Mouse (Mus musculus) v-Abl transformed pro-B cells (cell line): ENCODE data around the gene Hectd4.

Experiments used
- in situ Hi-C, 2 experiments: fragments of 400-800 bp; cut with MboI; formaldehyde crosslinking; loops; one replicate each; pipeline ENCODE4 v1.15.1; 2025; ENCODE audit not compliant: unreplicated experiment in 2 of 2

Hectd4 gene

DNA sequence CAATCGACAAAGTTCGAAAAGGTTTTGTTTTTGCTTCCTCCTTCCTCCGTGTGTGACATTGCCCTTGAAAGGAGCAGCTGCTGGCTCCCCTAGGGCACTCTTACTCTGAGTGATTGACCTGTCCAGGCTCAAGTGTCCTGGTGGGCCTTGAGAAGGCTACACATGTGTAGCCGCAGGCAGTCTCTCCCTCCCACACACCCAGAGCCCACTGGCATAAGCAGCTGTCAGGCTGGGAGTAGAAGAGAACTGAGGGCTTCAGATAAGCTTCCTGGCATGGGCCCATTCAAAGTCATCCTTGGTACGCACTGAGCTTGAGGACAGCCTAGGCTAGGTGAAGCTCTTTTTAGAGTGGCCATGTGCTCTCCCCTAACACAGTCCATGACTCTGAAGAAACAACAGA is 114.4 kb downstream of the Hectd4 start:
- in situ Hi-C loops = no loop called here

DNA sequence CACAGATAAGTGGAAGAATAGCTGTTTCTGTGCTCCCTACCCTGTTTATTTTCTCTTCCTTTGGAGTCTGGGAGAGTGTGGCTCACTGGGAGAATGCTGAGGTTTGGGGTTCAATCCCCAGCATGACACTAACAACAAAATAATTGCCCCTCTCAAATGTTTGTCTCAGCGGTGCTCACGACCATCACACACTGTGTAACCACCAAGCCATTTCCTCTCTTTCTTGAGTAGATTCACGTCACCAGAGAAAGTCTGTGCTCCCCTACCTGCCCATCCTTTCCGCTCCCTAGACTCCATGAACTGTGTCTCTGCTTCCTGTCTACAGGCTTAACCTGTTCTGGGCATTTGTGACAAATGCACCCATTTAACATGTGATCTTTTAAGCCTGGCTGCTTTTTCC is 115.4 kb downstream of the Hectd4 start:
- in situ Hi-C loops = no loop called here

DNA sequence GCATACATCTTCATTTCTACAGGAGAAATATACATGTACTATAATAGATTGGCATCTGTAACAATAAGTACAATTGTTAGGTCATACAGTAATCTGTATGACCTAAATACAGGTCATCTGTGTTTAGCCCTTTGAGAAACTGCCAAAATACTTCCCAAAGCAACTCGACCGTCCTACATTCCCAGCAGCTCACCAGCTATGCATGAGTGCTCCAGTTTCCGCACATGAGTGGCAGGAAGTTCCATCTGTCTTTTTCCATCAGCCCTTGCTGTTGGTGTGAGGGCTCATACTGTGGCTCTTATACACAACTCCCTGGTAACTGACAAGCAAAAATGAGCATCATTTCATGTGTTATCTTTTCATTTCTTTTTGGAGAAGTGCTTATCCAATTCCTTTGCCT is 116.0 kb downstream of the Hectd4 start:
- in situ Hi-C loops = no loop called here

DNA sequence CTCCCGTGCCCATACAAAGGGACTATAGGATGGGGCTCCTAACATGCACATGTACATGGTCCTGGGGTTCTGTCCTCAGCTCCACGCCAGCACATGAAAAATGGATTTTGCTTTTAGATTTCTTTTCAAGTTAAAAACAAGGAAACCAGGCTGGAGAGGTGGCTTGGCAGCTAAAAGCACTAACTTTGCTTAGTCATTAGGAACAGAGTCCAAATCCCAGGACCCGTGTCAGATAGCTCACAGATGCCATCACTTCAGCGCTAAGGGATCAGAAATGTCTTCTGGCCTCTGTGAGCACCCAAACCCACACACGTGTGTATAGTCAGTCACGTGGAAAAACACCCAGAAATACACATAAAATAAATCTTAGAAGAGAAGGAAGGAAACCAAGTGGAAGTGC is 116.8 kb downstream of the Hectd4 start:
- in situ Hi-C loops = no loop called here

- in situ Hi-C loops = loop anchor here in 1 of 2 experiments (10.0 kb wide), 1 partner anchor 425 kb away; no protein-coding TSS in a partner anchor
Measured at GRCm38 (mm10) chr5:121339507-121340230, 119.7 kb downstream of the Hectd4 start.

DNA sequence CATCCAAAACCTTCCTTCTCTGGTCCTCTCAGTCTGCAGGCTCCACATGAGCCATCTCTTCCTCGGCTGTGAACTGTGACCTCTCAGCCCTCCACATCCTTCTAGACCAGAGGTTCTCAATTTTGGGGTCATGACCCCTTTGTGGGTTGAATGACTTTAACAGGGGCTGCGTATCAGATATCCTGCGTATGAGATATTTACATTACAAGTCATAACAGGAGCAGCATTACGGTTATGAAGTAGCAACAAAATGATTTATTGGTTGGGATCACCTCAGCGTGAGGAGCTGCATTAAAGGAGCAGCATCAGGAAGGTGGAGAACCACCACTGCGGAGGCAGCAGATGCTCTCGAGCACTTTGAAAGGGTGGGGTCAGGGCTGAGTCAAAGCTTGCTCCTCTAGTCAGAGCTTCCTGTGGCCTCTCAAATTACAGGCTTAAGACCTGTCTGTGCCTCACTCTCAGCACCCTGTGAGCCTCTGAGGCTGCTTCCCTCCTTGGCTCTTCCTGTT is 121.0 kb downstream of the Hectd4 start:
- in situ Hi-C loops = loop anchor here in 1 of 2 experiments (10.0 kb wide), 1 partner anchor 424 kb away; no protein-coding TSS in a partner anchor

DNA sequence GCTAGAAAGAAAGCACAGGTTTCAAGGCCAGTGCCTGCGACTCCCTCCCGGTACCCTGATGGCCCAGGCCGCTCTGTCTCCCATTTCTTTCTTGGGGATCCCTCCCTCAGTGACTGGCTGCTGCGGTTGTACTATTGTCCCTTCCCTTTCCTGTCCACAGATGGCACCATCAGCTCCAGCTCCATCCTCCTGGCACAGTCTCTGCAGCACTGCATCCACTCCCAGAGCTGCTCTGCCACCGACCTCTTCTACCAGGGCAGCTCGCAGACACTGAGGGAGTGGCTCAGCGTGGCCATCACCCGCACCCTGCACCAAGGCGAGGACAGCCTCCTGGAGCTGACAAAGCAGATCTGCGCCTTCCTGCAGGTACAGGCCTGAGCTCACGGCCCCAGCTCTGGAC is 122.5 kb downstream of the Hectd4 start:
- in situ Hi-C loops = loop anchor here in 1 of 2 experiments (10.0 kb wide), 1 partner anchor 422 kb away; no protein-coding TSS in a partner anchor

DNA sequence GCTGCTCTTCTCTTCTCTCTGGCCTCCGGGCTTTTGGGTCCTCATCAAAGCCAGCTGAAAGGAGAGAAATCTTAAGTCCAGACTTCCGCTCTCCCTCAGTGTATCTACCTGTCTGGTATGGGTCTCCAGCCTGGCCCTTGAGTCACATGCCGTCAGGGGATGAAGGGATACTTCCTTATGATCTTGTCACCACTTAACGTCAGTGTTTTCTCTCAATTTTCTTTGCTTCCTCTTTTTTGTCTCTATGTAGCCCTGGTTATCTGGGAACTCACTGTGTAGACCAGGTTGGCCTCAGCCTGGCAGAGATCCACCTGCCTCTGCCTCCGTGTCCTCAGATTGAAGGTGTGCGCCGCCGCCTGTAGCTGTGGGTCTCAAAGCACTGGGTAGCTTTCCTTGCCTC is 124.0 kb downstream of the Hectd4 start:
- in situ Hi-C loops = loop anchor here in 1 of 2 experiments (10.0 kb wide), 1 partner anchor 421 kb away; no protein-coding TSS in a partner anchor

DNA sequence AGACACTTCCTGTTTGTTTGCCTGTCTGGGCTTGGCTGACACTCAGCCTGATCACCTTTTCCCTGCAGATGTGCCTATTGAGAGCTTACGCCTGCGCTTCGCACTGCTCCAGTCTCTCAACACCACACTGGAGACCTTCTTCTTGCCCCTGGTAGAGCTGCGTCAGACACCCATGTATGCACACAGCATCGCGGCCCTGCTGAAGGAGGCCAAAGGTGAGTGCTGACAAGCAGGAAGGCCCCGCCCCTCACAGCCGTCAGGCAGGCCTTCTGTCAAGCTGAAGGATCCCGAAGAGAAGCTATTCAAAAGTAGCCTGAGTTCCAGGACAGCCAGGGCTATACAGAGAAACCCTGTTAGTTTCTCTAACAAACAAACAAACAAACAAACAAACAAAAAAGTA is 139.2 kb downstream of the Hectd4 start:
- in situ Hi-C loops = no loop called here

DNA sequence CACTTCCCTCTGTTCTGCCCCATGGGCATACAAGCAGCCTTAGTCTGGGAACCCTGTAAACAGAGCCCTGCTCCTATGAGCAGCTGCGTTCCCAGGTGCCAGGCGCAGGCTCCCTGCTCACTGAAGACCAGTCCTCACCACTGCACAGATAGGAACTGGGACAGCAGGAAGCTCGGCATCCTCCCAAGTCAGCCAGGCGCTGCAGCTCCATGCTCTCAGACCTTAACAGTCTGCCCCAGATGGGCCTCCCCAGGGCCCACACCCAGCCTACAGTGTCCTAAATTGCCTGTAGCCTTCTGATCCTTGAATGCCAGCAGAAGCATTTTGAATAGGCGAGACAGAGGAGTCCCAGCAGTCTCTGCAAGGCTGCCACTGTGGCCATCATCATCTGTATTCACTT is 141.7 kb downstream of the Hectd4 start:
- in situ Hi-C loops = no loop called here

DNA sequence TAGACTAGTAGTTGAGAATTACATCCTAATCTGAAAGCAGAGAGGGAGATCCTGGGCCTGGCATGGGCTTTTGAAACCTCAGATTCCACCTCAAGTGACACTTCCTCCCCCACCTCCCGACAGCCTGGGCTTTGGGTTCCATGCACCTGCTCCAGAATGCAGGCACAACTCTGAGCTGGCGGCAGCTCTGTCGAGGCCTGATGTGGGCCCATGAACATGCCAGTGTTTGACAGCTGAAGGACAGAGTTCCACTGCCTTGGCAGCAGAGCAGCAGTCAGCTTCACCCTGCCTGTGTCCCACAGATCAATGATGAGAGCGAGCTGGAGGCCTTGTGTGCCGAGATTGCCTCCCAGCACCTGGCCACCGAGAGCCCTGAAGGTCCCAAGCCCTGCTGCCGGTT is 143.4 kb downstream of the Hectd4 start:
- in situ Hi-C loops = no loop called here

- in situ Hi-C loops = no loop called here
Measured at GRCm38 (mm10) chr5:121366449-121367225, 146.6 kb downstream of the Hectd4 start.

DNA sequence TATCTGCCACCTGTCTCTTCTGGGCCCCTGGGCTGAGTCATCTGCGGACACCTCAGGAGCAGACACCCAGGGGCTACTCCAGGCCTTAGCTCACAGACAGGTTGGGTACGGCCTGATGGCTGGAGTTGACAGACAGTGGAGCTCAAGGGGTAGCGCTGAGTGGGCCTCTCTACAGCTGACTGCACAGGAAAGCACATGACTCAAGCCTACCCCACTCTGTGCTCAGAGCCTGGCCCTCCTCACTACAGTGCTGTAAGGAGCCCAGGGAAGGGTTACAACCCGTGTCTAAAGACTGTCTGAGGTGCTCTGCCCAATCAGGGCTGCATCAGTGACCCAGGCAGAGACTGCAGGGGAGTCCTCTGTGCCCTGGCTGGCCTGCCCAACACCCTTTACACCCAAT is 147.2 kb downstream of the Hectd4 start:
- in situ Hi-C loops = no loop called here

DNA sequence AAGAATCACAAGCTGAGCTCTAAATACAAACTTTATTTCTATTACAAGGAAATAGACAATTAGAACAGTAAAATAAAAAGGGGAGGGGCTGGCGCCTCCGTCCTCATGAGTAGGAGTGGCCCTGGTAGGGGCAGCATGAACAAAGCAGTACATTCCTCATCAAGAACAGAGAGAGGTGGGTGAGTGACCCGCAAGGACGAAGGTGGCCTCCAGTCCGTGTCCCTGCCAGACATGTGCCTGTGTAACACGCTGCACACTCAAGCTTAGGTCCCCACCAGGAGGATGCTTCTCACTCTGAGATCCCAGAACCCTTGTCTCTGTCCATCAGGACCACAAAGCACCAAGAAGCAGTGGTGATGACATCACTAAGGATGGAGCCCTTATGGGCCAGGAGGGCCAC is 151.7 kb downstream of the Hectd4 start:
- in situ Hi-C loops = no loop called here

DNA sequence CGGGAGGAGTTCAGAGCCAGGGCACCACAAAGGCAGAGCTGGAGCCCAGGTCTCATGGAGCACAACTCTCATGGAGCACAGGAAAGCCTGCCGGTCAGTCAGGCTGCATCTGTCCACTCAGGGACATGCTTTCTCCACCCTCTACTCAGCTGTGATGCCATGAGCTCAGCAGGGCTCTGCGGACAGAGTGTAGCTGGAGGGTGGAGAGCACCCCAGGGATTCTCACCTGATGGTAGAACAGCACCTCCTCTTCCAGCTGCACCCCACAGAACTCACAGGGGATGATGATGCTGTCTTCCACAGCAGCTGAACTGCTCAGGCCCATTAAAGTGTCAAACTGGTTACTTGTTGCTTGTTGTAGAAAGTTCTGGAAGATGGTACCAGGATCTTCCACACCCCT is 154.8 kb downstream of the Hectd4 start:
- in situ Hi-C loops = loop anchor here (5.0 kb wide), 1 partner anchor 157 kb away; no protein-coding TSS in a partner anchor

- in situ Hi-C loops = loop anchor here (5.0 kb wide), 1 partner anchor 160 kb away; no protein-coding TSS in a partner anchor
Measured at GRCm38 (mm10) chr5:121376972-121377371, 157.0 kb downstream of the Hectd4 start.

DNA sequence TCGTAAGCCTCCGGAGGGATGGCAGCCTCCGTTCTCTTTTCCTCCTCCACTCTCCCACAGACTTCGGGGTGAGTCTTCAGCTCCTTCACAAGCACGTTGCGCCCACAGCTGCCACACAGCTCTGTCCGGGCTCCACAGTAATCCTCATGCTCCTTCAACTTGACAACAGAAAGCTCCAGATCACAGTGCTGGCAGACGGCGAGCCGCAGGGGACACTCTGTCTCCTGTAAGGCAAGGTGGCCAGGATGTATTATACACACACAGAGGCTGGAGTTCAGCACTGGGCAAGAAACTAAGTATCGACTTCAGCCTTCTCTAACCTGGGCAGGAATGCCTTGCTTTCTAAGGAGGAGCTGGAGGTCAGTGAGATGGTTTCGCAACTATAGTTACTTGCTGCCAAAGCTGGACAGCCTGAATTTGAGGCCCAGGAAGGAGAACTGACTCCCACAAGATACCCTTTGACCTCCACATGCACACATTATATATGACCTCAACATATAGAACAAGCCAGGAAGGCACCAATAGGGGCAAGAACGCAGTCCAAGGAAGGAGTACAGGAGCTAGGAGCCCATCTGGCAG is 158.7 kb downstream of the Hectd4 start:
- in situ Hi-C loops = loop anchor here (5.0 kb wide), 1 partner anchor 161 kb away; no protein-coding TSS in a partner anchor

GRCm38 (mm10) chr5:121380692-121381091 is 160.7 kb downstream of the Hectd4 start:
- in situ Hi-C loops = no loop called here

DNA sequence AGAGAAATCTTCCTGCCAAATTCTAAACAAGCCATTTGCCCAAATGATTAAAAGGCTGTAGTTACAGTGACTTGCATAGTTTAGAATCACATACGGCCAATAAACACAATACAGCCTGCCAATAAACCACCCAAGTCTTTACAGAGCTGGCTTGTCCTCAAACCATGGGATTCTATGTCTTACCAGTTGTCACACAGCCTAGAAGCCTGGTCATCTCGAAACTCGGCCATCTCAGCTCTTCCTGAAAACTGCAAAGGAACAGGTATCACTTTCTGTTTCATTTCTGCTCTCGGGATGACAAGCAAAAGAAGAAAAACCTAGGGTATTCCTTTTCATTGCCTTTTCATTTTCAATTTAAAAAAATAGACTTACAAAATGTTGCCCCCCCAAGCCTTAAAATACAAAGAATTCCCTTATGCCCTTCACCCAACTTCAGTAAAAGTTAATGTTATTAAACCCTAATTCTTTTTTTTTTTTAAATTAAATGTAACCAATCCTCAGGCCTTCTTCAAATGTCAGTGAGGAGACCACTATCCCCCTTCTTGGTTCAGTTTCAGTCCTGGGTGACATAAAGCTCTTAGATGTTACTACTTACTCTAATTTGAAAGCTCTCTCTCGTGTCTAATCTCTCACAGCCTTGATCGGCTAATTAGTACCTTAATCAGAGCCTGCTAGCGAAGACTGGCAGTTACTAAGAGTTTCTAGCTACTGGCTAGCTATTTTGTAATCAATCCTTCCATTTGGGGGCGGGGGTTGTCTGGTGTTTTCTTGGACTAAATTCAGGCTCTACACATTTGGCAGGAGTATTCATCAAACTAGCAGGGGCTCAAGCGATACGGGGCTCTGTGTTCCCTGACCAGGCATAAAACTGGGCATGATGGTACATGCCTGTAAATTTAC is 164.1 kb downstream of the Hectd4 start:
- in situ Hi-C loops = no loop called here
